Mouse (Mus musculus) bone marrow macrophage, adult 2 months (primary cell): ENCODE measurements around the gene Cbfa2t3. TPM values are rescaled to one million over a fixed set of nuclear protein-coding genes. Genes with fewer than 3 reads are reported as not detected.

ENCODE experiments used
- H3K27ac ChIP-seq: 2 replicates; pipeline ENCODE4 v1.5.1; 2012; ENCODE audit warnings: low read depth, low read length; ENCODE audit not compliant: insufficient read depth
- H3K4me1 ChIP-seq: 2 replicates; pipeline ENCODE4 v1.6.1; 2012; ENCODE audit warnings: low read length; ENCODE audit not compliant: control insufficient read depth, insufficient read depth
- H3K4me3 ChIP-seq: 2 replicates; pipeline ENCODE4 v1.5.1; 2012; ENCODE audit warnings: mild to moderate bottlenecking, low read length, moderate library complexity; ENCODE audit not compliant: insufficient read depth
- CTCF ChIP-seq: IDR thresholded peaks from 2 replicates; pipeline ENCODE4 v1.5.1; 2012; ENCODE audit warnings: low read depth, mild to moderate bottlenecking, low read length, moderate library complexity
- POLR2A ChIP-seq: IDR thresholded peaks from 2 replicates; pipeline ENCODE4 v1.6.1; 2012; ENCODE audit warnings: mild to moderate bottlenecking, low read depth, low read length, borderline replicate concordance
- polyA plus RNA-seq: library from polyadenylated mRNA; stranded (reverse); fragments of >200 nt; gene quantifications from 2 replicates; pipeline ENCODE4 v1.2.4, GENCODE M21; 2012; ENCODE audit not compliant: missing spikeins, insufficient read depth, insufficient read length

Gene Cbfa2t3
- polyA plus RNA-seq, 1 experiment: 0.95 TPM

- no peak overlapping the region for H3K4me3 ChIP-seq
Measured at GRCm38 (mm10) chr8:122735542-122736473, 36.9 kb upstream of the Cbfa2t3 start.

DNA sequence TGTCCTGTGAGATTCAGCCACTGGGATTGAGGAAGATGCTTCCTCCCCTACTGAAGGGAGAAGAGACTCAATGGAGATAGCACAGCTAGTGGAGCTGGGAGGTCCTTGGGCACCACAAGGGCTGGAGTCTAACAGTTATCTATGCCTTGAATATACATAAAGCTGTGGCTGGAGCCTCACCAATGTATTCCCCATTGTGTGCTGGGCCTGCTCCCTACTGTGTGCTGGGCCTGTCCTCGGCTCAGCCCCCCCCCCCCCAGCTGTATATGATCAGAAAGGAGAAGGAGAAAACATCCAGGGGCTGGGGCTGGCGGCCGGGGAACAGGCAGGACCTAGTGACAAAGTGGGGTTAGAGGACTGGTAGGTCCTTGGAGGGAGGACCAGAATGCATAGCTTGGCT lies 36.2 kb upstream of the Cbfa2t3 start:
- H3K4me1 ChIP-seq: no peaks in the 10 kb centered on the region
- no peak for TF ChIP-seq CTCF
- no peak for TF ChIP-seq POLR2A
- H3K27ac ChIP-seq: no peak overlapping the region
- no peak overlapping the region for H3K4me3 ChIP-seq

More at GRCm38 (mm10) chr8:122735542-122736473, 36.9 kb upstream of the Cbfa2t3 start:
- Histone ChIP-seq H3K27ac (no peak overlapping the region), H3K4me1 (no peaks in the 10 kb centered on the region)
- TF ChIP-seq POLR2A: no peak
- no peak; the same call in 1 of the 2 replicates for TF ChIP-seq CTCF

DNA sequence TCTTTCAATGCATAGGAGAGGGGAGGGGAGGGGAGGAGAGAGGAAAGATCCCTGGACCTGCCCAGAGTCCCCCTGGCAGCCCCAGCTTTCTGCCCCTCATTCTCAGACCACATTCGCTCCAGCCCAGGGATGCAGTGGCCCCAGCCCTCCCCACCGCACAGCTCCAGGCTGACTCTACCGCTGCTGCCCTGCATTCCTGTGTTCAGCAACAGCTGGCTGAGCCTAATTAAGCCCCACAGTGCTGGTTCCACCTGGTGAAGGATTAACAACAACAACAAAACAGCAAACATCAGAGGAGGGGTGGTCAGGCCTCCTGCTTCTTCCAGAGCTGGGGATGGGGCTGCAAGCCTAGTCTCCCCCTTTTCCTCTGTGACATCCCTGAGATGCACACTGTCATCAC lies 29.7 kb upstream of the Cbfa2t3 start:
- Histone ChIP-seq H3K4me1 (no peaks in the 10 kb centered on the region), H3K4me3 (no peak overlapping the region), H3K27ac (no peak overlapping the region)
- TF ChIP-seq CTCF (no peak), POLR2A (no peak)

GRCm38 (mm10) chr8:122727412-122727811 lies 28.5 kb upstream of the Cbfa2t3 start:
- H3K4me3 ChIP-seq: no peak overlapping the region
- no peak for TF ChIP-seq POLR2A
- no peak for TF ChIP-seq CTCF
- H3K4me1 ChIP-seq: no peaks in the 10 kb centered on the region
- no peak overlapping the region for H3K27ac ChIP-seq

GRCm38 (mm10) chr8:122726789-122727188 lies 27.9 kb upstream of the Cbfa2t3 start:
- TF ChIP-seq POLR2A (no peak), CTCF (no peak)
- Histone ChIP-seq H3K27ac (no peak overlapping the region), H3K4me3 (no peak overlapping the region), H3K4me1 (no peaks in the 10 kb centered on the region)

DNA sequence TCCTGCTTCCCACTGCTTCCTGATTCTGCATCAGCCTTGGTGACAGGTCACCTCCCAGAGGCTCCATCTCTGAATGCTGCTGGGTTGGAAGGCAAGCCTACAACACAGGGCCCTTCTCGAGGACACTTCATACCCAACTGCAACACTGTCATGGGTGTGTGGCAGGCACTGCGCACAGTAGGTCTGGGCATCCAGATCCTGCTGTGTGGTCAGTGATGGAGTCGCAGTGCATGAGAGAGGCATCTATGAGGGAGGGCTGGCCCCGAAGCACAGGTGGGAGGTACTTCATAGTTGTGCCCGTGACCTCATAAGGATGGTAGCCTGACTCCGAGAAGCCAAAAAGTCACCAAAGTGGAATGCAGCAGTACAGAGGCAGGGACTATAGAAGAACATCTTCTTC lies 26.3 kb upstream of the Cbfa2t3 start:
- no peaks in the 10 kb centered on the region for H3K4me1 ChIP-seq
- TF ChIP-seq CTCF (no peak), POLR2A (no peak)
- H3K4me3 ChIP-seq: no peak overlapping the region
- no peak overlapping the region for H3K27ac ChIP-seq

DNA sequence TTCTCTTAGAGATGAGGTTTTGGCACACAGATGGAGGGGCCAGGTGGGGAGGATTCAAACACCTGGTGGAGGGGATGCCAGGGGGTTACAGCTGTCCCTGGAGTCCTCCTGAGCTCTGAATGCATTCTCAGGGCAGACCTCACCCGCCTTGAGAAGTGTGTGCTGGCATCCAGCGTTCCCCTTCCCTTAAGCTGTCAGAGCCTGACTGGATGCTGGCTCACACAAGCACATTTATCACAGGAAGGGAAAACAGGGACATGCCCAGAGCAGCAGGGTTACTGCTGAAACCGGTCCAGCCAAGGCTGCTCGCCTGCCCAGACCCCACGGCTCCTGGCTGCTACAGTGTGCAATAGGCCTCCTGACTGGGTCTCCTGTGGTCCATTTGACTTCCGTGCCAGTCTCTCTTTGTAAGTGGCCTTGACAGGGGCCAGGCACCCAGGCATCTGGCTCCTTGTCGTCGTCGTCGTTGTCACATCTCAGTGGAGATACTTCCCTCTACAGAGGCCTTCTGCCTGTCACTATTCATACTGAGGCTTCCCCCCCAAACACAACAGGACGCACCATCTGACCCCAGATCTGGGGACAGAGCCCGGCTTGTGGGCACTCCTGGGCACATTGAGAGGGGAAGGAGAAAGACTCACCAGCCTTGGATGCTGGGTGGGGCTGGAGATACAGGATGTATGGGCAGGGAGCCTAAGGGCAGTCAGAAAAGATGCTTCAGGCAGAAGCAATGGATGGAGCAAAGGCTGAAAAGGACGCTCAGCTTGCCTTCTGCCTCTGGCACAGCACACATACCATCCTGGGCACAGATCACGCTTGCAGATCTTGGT lies 22.1 kb upstream of the Cbfa2t3 start:
- TF ChIP-seq CTCF: no peak
- no peak for TF ChIP-seq POLR2A
- Histone ChIP-seq H3K4me1 (no peaks in the 10 kb centered on the region), H3K27ac (no peak overlapping the region), H3K4me3 (no peak overlapping the region)

DNA sequence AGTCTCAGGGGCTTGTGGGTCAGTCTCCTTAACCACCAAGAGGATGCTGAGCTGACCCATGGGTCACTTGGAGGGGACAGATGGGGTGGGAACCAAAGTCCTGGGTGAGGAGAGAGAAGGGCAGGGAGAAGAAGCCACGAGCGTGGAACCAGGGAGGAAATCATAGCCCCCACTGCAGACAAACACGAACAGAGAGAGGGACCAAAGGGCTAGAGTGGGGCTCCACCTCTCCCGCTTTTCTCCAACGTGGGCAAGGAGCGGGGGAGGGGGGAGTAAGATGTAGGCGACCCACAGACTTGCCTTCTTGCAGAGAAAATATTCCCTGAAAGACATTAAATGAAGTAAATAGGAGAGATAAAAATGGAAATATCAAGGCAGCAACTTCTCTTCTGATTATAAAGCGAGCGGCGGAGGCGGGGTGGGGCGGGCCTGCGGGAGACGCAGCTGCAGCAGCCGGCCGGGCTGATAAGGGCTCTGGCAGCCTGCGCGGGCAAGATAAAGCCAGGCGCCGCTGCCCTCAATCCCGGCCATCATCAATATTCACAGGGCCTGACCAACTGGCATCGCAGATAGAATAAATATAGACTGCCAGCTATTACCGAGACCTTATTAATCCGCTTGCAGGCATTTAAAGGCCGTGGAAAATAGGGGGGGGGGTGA lies 21.3 kb upstream of the Cbfa2t3 start:
- Histone ChIP-seq H3K27ac (no peak overlapping the region), H3K4me3 (no peak overlapping the region), H3K4me1 (no peaks in the 10 kb centered on the region)
- no peak for TF ChIP-seq POLR2A
- no peak for TF ChIP-seq CTCF

DNA sequence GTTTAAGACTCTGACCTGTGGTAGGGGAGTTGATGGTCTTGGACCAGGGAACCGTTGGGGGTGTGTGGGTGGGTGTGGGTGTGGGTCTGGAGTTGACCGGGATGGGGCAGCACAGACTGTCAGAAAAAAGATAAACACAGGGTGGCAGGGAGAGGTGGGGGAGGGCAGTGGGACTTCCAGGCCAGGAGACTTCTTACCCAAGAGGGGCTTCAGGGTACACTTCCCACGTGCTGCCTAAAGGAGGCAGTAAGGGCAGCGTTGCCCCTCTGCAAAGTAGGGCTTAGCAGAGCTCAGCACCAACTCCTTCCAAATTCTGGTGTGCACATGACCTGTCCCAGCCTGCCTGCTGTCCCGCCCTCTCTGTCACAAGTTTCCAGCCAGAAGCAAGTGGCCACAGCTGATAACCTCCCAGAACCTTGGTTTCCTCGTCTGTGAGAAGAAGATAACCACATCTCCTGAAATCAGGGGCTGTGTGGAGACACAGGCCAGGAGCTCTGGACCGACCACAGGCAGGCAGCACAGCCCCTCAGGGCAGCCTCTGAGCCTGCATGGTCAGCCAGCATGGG lies 20.7 kb upstream of the Cbfa2t3 start:
- Histone ChIP-seq H3K4me3 (no peak overlapping the region), H3K27ac (no peak overlapping the region), H3K4me1 (no peaks in the 10 kb centered on the region)
- TF ChIP-seq POLR2A: no peak
- no peak for TF ChIP-seq CTCF
